Mouse (Mus musculus): Measurements from ENCODE around the gene Gm8764. TPM values are rescaled to one million over a fixed set of nuclear protein-coding genes. Genes with fewer than 3 reads are reported as not detected.
"Not testable (repeated sequence)": the region's sequence is repeated elsewhere in the genome, so short reads cannot be mapped to it uniquely, and the experiment has no call there.

The Gm8764 gene
- not detected for total RNA-seq (2021)
- long read RNA-seq, experiment 1 = 0 reads
- long read RNA-seq, experiment 2 = 0 reads

GRCm38 (mm10) chr10:104159706-104160105 is at the start of gene Gm8764:
Gene Gm8764 (plus strand): TSS chr10:104160006.
- DNase-seq (ENCODE audit: low spot score in 2 of 2) = not testable (repeated sequence)

GRCm38 (mm10) chr10:104110044-104110443 is 49.8 kb upstream of the Gm8764 start:
- no peak for DNase-seq (ENCODE audit: low spot score in 2 of 2)

- no peak for DNase-seq (ENCODE audit: low spot score in 2 of 2)
These were observed 41.5 kb upstream of the Gm8764 start for GRCm38 (mm10) chr10:104118312-104118711.

- not testable (repeated sequence) for DNase-seq (ENCODE audit: low spot score in 2 of 2)
These were observed 17.1 kb upstream of the Gm8764 start, which contains the start of gene Gm21293 for GRCm38 (mm10) chr10:104142687-104143086. Gene Gm21293 (plus strand): TSS chr10:104142987.

GRCm38 (mm10) chr10:104151197-104151596 is 8.6 kb upstream of the Gm8764 start, which contains the start of gene Gm6763:
Gene Gm6763 (plus strand): TSS chr10:104151497.
- not testable (repeated sequence) for DNase-seq (ENCODE audit: low spot score in 2 of 2)

GRCm38 (mm10) chr10:104168215-104168614 is 8.4 kb downstream of the Gm8764 start, which contains the start of gene Gm21304:
Gene Gm21304 (plus strand): TSS chr10:104168515.
- DNase-seq (ENCODE audit: low spot score in 2 of 2) = not testable (repeated sequence)

- not testable (repeated sequence) for DNase-seq (ENCODE audit: low spot score in 2 of 2)
These were observed 16.9 kb downstream of the Gm8764 start, which contains the start of gene Gm21312 for GRCm38 (mm10) chr10:104176724-104177123. Gene Gm21312 (plus strand): TSS chr10:104177024.

- not testable (repeated sequence) for DNase-seq (ENCODE audit: low spot score in 2 of 2)
These were observed 25.4 kb downstream of the Gm8764 start, which contains the start of gene Gm20765 for GRCm38 (mm10) chr10:104185233-104185632. Gene Gm20765 (plus strand): TSS chr10:104185533.

- DNase-seq (ENCODE audit: low spot score in 2 of 2) = not testable (repeated sequence)
These were observed 33.9 kb downstream of the Gm8764 start, which contains the start of gene Gm4340 for GRCm38 (mm10) chr10:104193742-104194141. Gene Gm4340 (plus strand): TSS chr10:104194042.

- no peak for DNase-seq (ENCODE audit: low spot score in 2 of 2)
These were observed 49.8 kb downstream of the Gm8764 start for GRCm38 (mm10) chr10:104209655-104210054.

GRCm38 (mm10) chr10:104210268-104210990 is 50.6 kb downstream of the Gm8764 start:
- DNase-seq (ENCODE audit: low spot score in 2 of 2) = peak in 1 of 2 experiments; percentile 6

Other genes with a start within 250 kb of the Gm8764 start
- gene Gm21293, start 17.0 kb upstream of the Gm8764 start, total RNA-seq (2021) = not detected
- gene Gm6763, start 8.5 kb upstream of the Gm8764 start, total RNA-seq (2021) = not detected
- not detected for gene Gm21304, start 8.5 kb downstream of the Gm8764 start, total RNA-seq (2021)
- gene Gm21312, start 17.0 kb downstream of the Gm8764 start, total RNA-seq (2021) = not detected
- gene Gm20765, start 25.5 kb downstream of the Gm8764 start, total RNA-seq (2021) = not detected
- not detected for gene Gm4340, start 34.0 kb downstream of the Gm8764 start, total RNA-seq (2021)

Measured in left cerebral cortex, adult 18-20 months (tissue).